Mouse (Mus musculus): ENCODE results near the gene Cpvl. TPM values are rescaled to one million over a fixed set of nuclear protein-coding genes. Genes with fewer than 3 reads are reported as not detected.

Gene Cpvl
- polyA plus RNA-seq (2017; shearing (Covaris generic)) = not detected

GRCm38 (mm10) chr6:53978571-53978970, at the start of gene Cpvl:
Gene Cpvl (minus strand): TSS chr6:53978671.

Other genes with a start within 250 kb of the Cpvl start
- gene Tril, start 157.8 kb downstream of the Cpvl start, polyA plus RNA-seq (2017; shearing (Covaris generic)) = 0.07 TPM
- 4.5 TPM for gene Chn2, start 60.9 kb upstream of the Cpvl start, polyA plus RNA-seq (2017; shearing (Covaris generic))

Measured in effector memory CD4-positive, alpha-beta T cell, adult 7 months (primary cell).